Mouse (Mus musculus): ENCODE data around the gene Mutyh.
"Not testable (repeated sequence)": the region's sequence is repeated elsewhere in the genome, so short reads cannot be mapped to it uniquely, and the experiment has no call there.

Gene Mutyh

DNA sequence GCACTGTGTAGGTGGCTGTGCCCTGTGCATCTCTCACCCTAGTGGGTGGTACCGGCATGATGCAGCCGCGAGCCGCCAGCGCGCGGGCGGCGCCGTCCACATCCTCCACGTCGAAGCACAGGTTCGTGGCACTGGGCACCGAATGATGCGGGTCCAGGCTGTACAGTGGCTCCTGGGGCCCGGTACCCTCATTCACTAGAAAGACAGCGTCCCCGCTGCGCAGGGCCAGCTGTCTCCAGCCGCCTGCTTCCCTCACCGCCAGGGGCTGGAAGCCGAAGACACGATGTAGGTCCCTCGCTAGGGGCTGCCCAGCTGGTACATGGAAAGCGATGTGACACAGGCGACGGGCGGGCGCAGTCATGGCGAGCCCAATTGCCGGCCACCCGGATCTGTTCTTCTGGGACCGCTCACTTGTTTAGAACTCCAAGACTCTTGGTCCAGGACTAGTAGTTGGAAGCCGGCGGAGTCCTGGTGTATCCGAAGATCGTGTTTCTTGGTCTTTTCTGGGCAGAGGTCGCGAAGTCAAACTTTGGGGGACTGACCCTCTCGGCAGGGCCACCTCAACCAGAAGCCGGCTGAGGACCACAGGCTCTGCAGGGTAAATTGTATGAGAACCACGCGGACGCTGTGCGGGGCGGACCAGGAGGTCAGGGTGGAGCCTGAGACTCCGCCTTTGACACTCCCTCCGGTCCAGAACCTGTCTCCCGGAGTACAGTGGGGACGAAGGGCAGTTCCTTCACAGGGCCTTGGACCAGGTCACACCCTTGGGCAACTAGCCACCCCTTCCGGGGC is 13.6 kb downstream of the Mutyh start:
- DNase-seq = peak; percentile 36 to 37

DNA sequence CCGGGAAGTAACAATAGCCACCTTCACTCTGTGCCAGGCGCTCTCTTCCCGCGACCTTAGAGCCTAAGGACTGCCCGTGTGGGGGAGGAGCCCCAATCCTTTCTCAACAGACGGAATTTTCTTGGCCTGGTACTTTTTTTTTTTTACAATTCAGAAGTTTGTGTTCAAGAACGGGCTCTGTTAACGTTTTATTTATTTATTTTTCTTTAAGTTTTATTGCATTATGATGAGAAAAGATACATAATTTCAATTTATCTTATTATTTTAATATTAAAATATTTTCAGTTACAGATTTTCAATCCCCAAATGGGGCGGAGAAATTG is 14.1 kb downstream of the Mutyh start, which contains the start of gene Hpdl:
Hpdl (minus strand) TSS at position 14 of the 323 bp plus-strand sequence.
- DNase-seq = no peak

DNA sequence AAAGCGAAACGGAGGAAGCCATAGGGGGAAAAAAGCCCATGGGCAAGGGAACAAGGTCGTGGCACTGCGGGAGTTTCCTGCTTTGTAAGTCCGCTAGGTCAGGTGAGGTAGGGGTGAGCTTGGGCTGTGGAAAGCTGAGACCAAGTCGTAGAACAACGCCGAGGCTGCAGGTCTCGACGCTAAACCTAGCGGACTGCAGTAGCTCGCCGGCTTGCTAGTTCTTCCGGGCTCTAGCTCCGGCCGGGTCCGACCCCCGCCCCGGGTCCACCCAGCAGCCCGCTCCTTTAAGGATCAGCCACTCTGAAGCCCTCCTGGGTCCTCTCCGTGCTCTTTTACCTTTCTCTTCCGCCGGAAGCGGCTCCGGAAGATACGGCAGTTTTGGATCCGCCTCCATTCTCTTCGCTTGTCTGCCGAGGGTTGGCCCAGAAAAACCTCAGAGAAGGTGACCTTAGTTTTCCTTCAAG is 17.1 kb downstream of the Mutyh start:
- DNase-seq = peak; percentile 76 to 77

DNA sequence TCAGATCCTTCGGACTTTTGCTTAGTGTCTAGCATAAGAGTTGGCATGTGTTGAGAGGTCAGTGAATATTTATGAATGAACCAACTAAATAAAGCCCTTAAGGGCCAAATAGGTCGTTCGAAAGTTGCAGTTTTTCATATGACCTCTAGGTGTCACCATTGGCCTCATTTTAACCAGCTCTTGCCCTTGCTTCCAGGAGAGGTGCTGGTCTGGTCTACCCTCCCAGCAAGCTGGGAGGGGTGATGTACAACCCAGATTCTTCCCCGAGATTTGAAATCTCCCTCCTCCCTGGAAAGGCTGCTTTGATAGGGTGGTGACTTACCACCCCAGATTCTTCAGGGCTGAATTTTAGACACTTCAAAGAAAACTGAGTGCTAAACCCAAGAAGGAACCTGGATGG is 20.3 kb downstream of the Mutyh start:
- DNase-seq = no peak

DNA sequence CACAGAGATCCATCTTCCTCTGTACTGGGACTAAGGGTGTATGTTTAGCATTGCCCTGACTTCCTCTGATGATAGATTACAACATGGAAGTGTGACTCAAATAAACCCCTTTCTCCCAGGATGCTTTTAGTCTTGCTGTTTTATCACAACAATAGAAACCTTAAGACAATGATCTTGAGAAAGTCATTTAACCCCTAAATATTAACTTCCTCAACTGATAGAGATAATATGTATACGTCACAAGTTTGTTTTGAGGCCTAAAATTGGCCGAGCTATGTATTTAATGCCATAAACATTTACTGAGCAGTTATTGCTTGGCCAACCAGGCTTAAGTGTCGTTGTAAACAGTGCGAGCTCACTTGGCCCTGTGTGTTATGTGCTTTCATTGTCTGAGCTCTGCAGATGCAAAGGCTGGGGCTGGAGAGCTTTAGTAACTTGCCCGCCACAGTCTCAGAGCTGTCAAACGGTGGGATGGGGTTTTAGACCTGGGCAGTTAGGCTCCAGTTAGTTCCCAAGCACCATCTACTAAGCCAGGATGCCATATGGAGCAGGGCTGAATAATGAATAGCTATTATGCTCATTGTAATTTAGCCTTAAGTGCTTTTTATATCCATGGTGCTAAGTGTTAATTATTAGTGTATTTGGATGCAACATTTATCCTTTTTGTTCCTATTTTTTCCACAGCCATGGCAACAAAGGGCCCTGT is 22.0 kb downstream of the Mutyh start:
- no peak for DNase-seq

DNA sequence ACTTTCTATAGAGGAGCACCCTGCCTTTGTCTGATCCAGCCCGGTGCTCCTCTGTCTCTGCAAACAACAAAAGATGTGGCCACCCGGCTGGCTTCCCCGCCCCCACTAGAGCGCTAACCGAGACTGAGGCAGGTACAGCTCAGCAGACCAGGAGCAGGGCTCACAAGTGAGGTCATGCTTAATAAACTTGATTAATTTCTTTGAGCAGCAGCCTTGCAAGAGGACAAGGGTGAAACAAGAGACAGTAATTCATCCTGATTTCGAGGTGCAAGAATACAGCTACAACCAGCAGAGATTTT is 22.5 kb downstream of the Mutyh start:
- DNase-seq = no peak

DNA sequence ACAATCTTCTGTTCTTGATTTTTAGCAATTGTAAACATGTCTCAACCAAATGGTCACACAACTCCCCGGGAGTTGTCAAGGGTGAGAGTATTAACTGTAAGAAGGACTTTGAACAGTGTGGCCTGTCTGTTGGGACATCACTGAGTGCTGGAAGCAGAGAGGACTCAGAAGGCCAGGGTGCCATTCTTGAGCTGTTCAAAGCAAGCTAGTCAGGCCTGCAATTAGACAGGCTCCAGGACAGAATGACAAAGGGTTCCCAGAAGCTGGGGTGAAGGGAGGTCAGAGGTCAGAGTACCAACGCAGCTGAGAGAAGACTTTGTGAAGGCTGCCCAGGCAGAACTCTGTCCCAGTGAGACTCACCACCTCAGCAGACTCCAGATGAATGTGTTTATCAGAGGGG is 31.5 kb downstream of the Mutyh start:
- no peak for DNase-seq

DNA sequence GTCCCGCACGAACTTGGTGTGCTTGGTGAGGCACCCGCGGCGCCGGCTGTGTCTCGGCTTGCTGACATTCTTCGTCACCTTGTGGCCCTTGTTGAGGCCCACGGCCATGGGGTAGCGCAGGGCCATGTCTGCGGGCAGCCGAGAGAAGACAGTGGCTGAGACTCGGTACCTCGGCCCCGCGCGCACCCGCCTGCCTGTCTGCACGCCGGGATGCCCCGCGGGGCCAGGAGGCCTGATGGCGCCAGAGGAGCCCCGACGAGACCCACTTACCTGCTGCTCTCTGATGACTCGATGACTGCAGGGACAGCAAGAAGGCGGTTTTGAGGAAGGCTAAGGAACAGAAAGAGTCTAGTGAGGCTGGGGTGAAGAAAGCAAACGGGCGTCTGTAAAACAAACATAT is 32.6 kb downstream of the Mutyh start:
- not testable (repeated sequence) for DNase-seq

DNA sequence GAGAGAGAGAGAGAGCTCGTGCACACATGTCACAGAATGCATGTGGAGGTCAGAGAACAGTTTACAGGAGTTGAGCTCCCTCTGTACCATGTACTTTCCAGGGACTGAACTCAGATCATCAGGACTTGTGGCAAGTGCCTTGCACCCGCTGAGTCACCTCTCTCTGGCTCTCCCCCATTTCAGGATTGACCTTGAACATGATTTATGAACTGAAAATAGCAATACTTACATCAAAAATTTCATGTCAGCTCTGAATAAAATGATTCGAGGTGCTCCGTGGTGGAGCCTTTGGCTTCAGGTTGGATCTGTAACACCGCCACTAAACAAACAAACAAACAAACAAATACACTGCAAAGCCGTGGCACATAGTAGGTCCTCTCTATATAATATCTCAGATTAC is 33.3 kb downstream of the Mutyh start:
- DNase-seq = no peak

DNA sequence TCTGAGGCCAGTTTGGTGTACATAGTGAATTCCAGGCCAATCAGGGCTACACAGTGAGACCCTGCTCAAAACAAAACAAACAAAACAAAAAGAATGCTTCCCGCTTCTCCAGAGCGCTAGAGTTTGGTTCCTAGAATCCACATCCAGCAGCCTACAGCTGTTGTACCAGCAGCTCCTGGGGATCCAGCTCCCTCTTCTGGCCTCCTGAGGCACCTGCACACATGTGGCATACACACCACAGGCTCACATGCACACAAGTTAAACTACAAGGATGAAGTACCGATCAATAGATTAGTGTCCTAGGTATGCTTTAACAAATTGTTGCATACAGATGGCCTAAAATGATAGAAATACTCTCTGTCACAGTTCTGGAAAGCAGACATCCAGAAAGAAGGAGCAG is 36.8 kb downstream of the Mutyh start:
- no peak for DNase-seq

DNA sequence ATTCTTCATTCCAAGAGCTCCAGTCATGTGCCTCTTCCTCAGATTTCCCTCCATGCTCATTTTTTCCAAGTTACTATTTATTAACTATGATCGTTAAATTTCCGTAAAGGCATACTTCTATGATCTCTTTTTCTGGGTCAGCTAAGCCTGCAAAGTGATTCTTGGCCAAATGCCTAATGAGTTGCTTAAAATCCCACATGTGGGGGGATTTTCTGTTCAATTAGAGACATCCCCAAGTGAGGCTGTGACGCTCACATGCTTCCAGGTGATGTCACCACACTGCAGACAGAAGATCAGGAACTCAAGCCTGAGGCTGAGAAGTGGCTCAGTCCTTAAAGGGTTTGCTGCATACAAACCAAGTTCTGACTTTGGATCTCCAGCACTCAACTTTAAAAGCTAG is 42.4 kb downstream of the Mutyh start:
- no peak for DNase-seq

DNA sequence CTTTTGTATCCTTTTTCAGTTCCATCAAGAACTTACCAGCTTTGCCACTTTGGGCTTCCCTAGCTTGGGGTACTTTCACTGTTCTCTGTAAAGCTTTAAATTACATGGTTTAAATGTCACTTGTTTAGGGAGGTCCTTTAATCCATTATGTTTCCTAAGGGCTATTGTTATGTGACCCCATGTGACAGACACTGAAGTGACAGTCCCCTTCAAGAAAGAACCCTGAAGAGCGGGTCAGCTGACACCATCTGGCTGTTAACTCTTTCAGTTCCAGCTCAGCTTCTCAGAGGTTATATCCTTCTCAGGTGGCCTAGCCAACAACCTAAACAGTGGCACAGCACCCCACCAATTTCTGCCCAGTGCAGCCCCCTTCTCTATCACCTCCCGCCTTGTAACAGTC is 46.8 kb downstream of the Mutyh start:
- no peak for DNase-seq

DNA sequence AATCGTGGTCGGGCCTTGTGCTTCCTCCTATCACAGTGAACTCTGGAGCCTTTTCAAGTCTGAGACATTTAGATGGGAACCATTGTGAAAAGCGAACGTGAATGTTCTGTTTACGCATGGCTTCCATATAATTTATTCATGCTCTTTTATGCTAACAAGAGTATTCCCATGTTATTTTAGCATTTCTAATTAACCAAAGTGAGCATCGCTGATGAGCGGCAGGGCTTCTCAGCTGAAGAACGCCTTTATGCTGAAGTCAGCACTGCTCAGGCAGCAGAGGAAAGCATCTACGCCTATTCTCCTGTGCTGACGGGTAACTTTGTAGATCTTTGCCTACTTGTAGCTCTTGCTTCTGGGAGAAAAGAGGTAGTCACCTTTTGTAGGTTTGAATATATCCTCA is 49.7 kb downstream of the Mutyh start:
- DNase-seq = no peak

DNA sequence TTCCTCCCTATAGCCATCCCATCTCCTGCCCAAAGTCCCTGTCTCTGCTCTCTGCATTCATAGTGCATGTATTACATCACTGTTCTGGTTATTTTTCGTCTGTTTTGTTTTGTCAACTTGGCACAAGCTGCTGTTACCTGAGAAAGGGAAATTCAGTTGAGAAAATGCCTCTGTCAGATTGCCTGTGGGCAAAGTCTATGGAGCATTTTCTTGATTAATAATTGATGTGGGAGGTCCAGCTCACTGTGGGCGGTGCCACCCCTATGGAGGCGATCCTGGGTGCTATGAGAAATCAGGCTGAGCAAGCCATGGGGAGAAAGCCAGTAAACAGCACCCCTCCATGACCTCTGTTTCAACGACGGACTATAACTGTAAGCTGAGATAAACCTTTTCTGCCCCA is 52.2 kb downstream of the Mutyh start:
- DNase-seq = no peak

DNA sequence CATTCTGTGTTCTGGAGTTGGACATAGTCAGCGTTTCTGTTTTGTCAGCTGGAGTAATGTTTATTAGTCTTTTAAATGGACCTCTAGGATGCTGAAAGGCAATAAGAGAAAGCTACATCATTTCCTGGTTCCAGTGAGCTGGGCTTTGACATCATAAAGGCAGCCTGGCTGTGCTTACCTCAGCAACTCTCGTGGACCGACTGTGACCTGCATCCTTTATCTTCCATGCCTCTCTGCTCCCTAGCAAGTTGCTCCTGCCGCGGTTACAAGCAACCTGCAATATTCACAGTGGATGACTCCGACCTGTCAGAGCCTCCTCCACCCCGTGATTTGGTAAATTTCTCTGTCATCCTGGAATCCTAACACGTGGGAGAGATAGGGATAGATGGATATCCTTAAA is 54.5 kb downstream of the Mutyh start:
- DNase-seq = no peak
